Mouse (Mus musculus) right cerebral cortex, postnatal 25 days (tissue): ENCODE data around the gene 2010111I01Rik.
"Not testable (repeated sequence)": the region's sequence is repeated elsewhere in the genome, so short reads cannot be mapped to it uniquely, and the experiment has no call there.

Source experiments
- DNase-seq: peaks from one replicate; pipeline ENCODE4 v3.0.0; 2022

The 2010111I01Rik gene

DNA sequence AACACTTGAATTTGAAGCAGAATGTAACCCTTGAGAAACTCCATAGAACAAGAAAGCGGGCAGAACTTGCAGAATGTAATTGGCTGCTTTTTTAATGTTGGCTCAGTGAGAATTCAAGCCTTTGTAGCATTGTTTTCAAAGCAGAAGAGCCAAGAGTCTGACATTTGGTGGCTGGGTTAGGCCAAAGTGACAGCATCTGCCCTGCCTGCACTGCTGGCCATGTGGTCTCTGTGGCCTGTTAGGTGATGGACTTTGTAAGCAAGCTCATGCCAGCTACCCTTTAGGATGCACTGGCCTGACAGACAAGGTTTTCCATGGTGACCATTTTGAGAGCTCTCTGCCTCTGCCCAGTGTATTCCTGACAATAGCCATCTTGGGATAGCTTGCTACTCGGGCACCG, 333.2 kb downstream of the 2010111I01Rik start:
- DNase-seq = no peak

DNA sequence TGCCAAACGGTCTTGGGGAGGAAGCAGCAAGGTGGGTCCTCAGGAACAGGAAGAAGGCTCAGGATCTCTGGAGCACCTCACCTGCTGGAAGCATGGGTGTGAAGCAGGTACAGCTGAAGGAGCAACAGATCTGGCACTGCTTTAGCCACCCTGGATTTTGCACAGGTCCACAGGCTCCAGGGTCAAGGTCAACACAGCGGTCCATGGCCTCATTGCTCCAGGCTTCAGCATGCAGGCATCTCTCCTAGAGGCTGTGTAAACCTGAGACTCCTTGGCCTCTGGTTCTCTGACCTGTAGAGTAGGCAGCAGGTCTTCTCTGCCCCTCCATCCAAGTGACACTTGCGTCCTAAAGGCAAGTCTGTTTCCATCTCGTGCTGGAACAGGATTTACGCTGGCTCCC, 334.2 kb downstream of the 2010111I01Rik start:
- DNase-seq = no peak

DNA sequence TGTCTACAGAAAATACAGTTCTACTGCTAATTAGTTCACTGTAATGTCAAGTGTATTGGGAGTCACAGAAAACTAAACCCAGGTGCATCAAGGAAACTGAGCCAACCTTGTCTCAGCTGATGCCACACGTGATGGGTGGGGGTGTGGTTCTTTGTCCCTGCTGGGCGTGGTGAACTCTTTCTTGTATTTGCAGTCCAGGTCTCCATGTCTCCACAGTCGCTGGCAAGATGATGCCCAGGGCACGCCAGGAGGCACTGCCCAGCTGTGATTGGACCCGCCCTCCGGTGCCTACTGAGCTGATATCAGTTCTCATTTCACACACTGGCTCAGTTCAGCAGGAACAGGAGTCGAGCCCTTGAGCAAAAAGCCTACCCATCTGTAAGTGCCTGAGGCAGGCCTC, 336.2 kb downstream of the 2010111I01Rik start:
- no peak for DNase-seq

DNA sequence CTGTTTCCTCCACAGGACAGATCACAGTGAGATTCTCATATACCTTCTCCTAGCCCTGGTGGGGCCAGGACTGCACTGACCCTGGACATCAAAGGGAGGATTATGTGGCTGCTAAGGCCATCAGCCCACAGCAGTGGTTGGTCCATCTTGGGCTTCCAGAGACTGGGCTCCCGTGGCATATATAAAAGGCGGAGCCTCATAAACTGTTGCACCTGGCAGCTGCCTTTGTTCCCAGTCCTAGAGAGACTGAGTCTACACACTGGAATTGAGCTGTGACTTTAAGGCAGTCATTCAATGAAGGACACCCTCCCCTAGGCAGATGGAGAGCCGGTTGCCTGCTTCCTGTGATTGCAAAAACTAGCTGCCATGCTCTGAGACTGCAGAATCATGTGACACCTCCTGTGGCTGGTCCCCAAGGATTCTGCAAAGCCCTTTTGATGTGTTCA, 337.1 kb downstream of the 2010111I01Rik start:
- no peak for DNase-seq

DNA sequence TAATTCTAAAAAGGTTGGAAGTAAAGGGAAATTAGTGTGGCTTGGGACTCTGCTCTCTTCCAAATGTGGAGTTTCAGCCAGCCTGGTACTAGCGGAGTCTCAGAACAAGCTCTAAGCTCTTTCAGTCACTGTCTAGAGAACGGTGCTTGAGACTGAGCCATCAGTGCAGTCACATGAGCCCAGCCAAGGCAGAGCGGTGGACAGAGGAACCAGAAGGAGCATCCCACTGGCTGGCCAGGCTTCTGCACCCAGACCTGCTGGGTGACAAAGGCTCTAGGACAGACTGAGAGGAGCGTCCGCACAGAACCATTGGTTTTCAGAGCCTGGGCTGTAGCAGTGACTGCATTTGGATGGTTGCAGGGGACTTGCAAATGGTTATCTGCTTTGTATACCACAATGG, 337.7 kb downstream of the 2010111I01Rik start:
- DNase-seq = no peak

DNA sequence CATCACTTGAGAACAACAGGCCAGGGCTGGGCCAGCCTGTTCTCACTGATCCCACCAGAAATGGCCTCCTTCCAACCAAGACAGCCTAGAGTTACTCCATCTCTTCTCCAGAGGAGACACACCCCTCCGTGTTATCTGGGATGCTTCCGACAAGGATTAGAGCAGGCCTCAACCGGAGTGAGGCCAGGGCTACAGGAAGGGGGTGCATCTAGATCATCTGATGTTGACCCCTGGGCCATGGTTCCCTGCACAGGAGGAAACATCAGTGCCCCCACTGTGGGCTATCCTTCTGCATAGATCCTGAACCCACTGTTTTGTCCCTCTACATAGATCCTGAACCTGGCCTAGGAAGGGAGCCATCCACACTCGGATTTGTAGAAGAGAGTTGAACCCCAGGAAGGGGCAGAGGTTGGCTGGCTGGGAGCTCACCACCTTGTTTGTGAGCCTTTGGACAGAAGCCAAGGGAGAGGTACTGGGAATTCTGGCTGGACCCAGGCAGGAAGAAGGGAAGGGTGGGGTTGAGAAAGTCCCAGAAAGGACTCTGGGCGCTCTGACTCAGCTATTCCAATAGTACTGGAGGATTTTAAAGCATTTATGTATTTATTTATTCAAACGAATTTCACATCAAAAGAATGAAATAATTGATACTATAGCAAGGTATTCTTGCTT, 339.6 kb downstream of the 2010111I01Rik start:
- DNase-seq = no peak

DNA sequence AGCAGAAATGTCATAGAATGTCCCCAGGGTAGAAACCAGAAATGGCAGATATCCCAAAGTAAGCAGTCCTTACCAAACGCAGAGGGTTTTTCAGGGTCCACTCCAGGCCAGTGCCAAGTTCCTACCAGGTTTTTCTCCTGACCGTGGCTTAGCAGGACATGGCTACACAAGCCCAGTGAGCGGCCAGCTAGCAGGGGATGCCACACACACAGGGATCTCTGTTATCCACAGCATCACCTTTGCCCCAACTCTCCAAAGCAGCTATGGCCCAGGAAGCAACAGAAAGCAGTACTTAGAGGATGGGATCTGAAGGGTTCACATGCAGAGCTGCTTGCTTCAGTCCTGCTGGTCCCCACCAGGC, 340.1 kb downstream of the 2010111I01Rik start:
- DNase-seq = no peak

DNA sequence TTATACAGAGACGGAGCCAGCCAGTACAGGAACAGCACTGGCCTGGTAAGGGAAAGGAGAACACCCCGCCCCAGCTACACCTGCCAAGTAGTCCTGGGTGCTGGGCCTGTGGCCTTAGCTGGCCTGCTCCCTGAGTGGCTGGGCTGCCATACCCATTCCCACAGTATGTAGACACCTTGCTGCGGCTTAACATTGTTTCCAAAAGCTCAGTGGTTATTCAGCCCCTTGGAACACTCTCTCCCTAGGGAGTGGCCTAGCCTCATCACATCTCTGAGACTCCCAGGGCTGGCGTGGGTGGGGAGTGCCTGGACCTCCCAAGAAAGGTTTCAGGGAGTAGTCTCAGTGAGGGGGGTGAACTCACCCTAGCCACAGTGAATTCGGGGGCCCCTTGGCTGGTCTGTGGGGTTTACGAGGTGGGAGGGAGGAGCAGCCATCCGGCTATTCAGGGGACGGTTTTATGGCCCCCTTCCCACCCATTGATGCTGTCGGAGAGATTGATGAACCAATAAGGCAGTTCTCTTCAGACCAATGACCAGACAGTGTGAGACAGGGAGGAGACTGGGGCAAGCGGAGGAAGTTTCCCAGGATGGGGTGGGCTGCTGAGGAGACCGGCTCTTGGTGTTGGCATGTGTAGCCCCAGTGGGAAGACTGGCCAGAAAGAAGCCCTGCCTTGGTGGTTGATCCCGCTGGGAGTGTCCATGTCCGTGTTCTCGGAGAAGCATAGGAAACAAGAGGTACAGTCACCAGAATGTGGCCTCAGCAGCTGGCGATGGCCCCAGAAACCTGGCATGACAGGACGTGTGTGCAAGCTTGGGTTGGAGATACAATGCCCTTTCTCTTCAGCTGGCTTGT, 340.7 kb downstream of the 2010111I01Rik start:
- DNase-seq = no peak

DNA sequence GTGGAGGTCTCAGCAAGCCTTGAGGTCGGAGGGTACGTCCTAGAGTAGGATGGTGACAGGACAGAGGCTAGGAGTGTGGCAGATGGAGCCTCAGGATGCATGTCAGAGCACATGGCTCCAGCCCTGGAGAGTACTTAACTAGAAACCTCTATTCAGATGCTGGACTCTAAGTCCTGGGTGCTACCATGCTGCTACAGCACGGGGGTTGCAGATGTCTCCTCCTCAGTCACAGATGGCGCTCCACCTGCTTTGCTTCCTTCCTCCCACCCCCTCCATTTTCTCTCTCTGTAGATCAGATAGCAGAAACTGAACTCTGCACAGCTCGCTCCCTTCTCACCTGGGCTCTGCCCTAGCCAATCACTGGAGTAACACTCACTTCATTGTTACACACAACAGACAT, 342.1 kb downstream of the 2010111I01Rik start:
- peak; percentile 59 for DNase-seq

DNA sequence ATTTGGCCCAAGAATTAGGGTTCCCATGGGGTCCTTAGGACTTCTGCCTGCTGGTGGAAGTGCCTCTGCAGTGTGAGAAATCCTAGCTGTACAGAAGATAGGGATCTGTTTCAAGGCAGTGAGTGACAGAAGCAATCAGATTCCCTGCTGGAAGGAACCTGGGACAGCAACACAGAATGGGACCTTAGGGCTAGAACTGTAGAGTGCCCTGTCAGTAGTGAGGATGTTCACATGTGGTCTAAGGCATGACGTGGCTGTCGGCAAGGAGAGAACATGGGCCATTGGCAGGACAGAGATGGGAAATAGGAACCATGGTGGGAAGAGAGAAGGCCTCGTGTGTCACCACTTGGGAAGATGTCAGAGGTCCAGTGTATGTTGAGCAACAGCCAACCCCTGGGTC, 344.9 kb downstream of the 2010111I01Rik start:
- DNase-seq = no peak

DNA sequence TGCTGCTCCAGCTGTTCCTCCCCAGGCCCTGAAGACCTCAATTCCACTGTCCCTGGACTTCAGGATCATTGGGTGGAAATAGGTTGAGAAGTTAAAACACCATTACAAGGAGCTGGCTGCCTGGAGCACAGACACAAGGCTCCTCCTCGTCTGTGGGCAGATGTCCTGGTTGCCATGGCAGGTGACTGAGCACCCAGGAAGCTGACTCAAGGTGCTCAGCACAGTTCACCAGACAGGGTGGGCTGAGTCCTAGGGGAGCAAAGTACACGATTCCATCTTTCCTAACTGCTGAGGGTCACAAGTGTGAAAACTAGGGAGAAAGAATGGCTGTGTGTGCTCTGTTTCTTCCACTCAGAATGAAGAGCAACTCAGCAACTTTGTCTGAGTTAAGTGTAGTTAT, 346.5 kb downstream of the 2010111I01Rik start:
- no peak for DNase-seq

DNA sequence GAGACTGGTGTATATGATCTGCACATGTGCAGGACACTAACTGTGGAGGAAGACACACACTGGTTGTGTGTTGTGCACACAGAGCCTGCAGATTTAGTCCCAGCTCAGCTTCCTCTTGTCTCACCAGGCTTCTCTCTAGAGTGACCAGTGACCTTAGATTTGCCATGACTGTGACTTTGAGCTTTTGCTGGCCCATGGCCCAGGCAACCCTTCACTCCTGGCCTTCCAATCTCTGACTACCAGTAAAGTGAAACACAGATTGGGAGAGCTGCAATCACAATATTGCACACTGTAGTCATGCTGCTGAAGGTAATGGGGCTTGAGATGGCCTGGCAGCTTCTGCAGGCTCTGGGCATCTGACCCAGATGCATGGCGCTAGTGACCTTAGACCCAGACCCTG, 348.6 kb downstream of the 2010111I01Rik start:
- no peak for DNase-seq

DNA sequence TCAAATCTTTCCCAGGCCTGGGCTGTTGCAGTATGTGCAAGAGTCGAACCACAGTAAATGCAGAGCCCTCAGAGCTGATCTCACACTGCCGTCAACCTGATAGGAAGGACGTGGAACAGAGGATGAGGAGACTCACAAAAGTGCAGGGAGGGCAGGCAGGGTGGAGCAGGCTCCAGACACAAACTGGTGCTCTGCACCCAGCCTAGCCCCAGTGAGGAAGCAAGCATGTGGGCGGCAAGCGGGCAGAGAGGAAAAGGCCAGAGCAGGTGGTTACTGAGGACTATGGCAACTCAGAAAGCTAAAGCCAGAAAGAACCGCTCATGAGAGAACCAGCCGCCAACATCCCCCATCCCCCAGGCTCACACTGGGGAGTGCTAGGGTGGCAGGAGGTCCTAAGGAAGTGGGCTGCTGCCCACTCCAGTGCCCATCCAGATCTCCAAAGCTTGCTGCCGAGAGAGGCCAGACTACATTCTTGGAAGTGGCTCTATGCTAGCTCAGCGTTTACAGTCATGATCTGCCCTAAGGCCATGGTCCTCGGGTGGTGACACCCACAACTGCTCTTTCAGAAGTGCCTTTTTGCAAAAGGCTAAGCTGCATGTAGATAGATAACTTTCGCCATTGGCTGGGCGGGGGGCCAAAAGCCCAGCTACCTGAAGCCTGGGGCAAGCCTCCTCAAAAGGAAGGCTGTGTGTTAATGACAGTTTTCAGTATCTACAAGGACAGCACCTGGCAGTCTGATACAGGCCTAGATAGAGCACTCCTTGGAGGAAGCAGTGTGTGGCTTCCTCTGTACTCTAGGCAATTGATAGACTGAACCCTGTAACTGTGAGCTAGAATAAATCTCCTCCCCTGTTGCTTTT, 349.3 kb downstream of the 2010111I01Rik start:
- no peak for DNase-seq

DNA sequence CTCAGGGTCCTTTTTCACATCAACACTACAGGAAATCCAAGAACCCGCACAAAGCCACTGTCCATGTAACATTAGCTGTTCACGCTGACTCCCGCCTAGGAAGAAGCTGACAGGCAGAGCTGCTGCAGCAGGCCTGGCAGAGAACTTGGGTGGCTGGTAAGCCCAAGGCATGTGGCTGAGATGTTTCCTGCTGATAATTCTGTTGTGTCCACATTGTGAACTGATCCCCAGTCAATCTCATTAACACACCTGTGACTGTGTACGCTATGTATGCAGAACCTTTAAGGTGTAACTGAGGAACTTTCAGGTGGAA, 349.9 kb downstream of the 2010111I01Rik start:
- no peak for DNase-seq

DNA sequence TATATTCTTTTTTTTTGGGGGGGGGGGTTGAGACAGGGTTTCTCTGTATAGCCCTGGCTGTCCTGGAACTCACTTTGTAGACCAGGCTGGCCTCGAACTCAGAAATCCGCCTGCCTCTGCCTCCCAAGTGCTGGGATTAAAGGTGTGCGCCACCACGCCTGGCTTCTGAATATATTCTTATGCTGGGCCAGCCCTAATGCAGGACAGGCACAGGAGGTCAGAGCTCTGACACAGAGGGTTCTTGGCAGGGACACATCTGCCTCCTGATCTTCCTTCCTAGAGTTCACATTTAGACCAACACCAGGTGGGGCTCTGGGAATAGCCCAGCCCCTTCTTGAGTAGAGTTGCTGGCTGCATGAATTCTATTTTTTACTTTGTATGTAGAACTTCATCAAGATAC, 350.4 kb downstream of the 2010111I01Rik start:
- DNase-seq = not testable (repeated sequence)

DNA sequence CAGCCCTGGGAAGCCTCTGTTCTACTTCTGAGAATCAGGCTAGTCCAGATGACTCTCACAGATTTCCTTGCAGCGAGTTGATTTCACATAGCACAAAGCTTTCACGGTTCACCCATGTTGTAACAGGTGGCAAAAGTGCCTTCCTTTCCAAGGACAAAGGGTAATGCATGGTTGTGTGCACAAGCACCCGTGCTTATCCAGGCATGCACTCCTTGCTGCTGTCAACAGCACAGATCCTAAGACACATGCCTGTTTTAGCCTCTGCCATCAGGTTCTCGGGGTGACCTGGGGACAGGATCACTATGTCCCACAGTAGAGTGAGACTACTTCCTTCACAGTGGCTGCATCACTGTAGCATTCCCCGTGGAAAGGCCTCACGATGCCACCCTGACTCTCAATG, 351.1 kb downstream of the 2010111I01Rik start:
- DNase-seq = no peak

DNA sequence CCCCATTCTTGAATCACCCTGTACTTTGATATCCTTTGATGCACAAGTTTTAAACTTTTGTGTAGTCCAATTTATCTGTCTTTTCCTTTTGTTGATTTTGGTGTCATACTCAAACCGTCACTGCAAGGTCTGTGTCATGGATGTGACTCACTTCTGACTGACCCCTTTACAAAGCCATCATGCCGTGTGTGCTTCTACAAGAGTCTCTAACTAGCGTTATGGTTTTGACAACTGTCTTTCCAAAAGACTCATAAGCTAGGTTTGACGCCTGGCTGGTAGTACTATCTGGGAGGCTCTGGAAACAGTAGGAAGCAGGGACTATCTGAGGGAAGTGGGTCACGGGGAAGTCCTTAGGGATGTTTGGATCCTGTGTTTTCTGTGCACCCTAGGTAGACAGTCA, 351.7 kb downstream of the 2010111I01Rik start:
- no peak for DNase-seq

DNA sequence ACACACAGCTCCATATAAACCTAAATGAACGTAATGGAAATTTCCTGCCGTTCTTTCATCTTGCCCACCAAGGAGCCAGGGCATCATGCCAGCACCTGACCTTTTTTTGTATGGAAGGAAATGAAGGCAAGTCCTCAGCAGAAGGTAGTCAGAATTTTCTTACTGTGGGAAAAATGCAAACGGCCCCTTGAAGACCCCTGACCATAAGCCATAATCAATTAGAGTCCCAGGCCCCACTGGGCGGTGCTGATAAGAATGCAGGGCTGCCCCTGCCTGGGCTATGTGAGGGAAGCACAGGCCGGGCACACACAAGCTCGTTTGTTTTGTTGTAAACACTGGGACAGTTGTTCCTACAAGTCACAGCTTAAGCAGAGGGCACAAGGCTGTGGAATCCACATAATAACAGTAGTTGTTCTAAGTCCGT, 353.0 kb downstream of the 2010111I01Rik start:
- no peak for DNase-seq

DNA sequence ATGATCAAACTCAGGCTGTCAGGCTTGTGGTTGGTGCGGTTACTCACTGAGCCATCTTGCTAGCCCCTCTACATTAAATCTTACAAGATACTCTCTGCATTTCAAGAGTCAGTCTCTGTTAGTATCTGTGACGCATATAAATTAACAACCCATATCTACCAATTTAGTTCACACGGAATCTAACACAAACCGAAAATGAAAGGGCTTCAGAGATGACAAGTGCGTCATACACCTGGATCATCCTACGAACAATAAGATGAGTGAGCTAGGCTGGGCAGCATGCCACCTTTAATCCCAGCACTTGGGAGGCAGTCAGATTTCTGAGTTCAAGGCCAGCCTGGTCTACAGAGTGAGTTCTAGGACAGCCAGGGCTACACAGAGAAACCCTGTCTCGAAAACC, 355.1 kb downstream of the 2010111I01Rik start:
- DNase-seq = no peak

DNA sequence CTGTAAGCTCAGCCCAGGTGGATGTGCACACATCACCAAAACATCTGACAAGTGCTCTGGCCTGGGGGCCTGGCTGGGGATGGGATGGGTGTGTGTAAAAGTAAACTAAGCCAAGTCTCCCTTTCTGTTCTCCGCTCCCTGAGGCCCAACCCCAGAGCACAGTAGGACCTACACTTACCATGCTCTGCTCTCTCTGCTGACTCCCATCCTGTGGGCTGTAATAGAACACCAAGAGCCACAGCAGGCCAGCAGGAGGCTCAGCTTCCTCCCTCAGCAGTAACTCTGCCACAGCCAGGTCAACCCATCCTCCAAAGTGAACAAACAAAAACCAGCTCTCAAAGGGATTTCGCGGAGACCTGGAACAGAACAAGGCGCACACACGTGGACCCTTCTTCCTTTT, 357.0 kb downstream of the 2010111I01Rik start:
- no peak for DNase-seq

DNA sequence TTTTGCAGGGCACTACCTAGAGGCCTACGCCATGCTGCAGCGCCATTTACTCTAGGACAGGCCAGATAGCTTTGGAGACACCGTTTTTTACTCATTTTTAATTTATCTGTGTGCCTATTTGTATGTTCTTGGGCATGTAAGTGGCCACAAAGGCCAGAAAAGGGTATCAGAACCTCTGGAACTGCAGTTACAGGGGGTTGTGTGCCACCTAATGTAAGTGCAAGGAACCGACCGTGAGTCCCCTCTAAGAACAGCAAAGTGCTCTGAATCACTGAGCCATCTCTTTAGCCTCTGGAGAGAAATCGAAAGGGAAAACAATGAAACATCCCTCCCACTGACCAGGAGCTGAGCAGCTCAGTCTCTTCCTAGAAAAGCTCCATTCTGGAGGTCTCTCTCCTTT, 358.1 kb downstream of the 2010111I01Rik start:
- DNase-seq = no peak

DNA sequence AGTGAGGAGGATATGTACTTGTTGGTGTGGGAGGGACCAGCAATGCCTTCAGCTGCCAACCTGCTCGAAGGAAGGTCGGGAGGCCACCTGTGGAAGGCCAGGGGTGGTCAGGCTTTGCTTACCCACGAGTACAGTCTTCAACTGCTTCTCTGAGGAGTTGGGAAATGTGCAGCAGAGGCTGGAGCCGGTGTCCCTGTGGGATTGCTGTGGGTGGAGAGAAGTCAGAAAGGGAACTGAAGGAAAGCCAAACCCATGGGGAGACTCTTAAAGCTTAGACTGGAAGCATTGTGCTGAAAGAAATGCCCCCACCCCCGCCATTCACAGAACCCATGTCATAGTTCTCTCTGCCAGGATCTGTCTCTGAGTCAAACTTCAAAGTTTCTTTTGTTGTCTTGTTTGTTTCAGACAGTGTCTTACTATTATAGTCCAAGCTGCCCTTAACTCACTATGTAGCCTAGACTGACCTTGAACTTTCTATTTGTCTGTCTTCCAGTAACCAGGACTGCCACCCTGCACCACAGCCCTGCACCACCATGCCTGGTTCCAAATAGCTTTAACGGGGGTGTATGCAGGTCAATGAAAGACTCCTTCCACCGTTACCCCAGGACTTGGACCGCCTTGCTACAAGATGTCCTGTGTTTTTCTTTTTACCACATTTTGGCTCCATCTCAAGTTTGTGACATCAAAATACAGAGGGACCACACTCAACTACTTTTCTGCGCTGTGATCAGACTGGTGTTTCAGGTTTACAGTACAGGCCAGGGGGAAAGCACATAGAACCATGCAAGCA, 358.8 kb downstream of the 2010111I01Rik start:
- no peak for DNase-seq

DNA sequence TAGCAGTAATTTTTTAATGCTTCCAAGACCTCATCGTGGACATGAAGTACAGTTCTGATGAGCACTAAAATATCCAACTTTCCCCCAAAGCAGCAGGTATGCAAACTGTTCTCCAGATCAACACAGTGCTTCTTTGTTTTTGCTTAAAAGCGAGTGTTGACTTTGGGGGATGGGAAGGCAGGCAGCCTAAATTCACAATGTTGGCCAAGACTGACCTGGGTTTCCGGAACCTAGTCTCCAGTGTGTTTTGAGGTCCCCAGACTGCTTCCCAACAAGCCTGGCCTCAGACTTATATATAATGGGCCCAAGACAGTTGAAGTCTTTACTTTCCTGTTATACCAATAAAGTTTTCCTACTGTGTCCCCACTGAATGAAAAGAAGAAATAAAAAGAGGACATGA, 359.6 kb downstream of the 2010111I01Rik start:
- DNase-seq = no peak
